Mouse (Mus musculus): ENCODE results near the gene Atp5j2.
A peak's percentile ranks its signal among the peaks of the same experiment; 100 is the strongest.
"Not testable (repeated sequence)": the region's sequence is repeated elsewhere in the genome, so short reads cannot be mapped to it uniquely, and the experiment has no call there.

Gene Atp5j2

DNA sequence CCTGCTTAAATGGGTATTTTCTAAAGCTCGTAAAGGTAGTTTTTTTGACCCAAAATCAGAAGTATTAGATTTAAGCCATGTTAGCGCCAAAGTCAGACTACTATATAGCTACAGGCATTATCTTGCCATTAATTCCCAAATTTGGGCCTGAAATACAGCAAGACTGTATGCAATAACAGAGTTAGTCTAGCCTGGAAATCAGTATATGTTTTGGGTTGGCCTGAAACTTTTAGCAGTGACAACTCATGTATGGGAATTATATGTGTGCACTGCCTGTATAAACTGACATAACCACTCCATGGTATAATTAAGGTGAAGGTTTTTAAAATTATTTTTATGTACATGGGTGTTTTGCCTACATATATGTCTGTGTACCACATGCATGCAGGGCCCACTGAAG, at the start of gene Atp5j2:
Gene Atp5j2, minus strand, starts transcription at position 101 of the 400 bp plus-strand sequence.
- DNase-seq (ENCODE audit: low spot score in 2 of 2): no peak

DNA sequence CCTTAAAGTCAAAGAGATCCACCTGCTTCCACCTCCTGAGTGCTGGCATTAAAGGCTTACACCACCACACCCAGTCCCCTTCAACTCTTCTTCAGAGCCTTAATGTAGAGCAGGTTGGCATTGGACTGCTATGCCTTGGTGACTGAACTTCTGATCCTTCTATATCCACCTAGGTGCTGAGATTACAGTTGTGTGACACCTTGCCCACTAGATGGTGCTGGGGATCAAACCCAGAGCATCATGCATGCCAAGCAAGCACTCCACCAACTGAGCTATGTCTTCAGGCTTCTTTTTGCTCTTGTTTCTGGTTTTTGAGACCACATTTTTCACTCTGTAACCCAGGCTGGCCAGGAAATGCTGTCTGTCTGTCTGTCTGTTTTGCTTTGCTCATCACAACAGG, 42.8 kb upstream of the Atp5j2 start:
- no peak for DNase-seq (ENCODE audit: low spot score in 2 of 2)

DNA sequence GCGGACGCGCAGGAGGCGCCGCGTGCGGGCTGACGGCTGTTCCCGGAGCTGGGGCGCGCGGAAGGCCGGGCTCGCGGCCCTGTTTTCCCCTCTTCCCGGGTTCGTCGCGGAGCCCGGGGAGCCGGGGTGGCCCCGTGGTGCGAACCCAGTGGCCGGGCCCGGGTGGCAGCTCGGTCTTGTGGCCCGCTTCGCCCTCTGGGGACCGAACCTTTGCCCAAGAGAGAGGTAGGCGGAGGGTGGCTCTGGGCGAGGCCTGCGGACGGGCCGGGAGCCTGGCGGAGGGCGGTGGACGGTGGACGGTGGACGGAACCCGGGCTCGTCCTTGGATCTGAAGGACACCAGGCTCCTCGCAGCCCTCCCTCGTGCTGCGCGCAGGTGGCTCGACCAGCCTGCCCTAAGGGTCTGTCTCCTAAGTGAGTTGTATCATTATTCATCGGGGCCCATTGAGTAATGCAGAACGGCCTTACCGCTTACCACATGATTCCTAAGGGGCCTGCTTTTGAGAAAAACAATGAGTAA, 40.1 kb upstream of the Atp5j2 start:
- no peak for DNase-seq (ENCODE audit: low spot score in 2 of 2)

DNA sequence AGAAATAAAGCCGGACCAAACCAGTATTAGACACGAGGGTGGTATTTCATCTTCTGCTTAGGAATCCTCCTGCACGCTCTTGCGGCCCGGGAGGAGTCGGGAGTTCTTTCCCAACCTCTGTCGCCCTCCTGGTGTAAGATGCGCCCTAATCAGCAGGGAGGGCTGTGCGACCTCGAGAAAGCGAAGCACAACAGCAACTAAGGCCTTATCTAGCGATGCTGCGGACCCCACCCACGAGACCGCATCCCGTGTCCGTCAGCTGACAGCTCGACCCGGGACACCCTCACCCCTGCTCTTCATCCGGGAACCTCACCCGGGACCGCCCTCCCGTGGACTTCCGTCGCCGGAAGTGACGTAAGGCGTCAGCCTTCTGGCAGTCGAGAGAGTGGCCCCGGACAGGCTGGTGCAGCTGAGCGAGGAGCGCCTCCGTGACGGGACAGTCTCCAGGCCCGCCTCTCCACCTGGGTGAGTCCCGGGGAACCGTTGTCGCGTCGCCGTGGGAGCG, 39.6 kb upstream of the Atp5j2 start, which contains the start of gene Zfp655:
Gene Zfp655, plus strand, starts transcription at position 349 of the 505 bp plus-strand sequence.
- peak; percentile 96 to 98 for DNase-seq (ENCODE audit: low spot score in 2 of 2)

DNA sequence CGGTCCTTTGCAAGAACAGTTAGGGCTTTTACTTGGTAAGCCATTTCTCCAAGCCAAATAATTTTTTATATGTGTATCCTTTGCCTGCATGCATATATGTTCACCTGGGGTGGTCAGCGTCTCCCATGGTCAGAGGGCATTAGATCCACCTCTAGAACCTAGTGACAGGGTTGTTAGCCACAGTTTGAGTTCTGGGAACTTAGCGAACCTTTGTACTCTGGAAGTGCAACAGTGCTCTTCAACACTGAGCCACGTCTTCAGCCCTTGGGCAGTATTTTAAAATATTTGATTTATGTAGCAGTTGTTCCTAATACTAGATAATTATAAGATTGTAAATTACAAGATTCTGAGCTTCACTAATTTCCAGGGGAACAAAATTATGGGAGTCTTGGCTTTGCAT, 38.8 kb upstream of the Atp5j2 start:
- DNase-seq (ENCODE audit: low spot score in 2 of 2): no peak

DNA sequence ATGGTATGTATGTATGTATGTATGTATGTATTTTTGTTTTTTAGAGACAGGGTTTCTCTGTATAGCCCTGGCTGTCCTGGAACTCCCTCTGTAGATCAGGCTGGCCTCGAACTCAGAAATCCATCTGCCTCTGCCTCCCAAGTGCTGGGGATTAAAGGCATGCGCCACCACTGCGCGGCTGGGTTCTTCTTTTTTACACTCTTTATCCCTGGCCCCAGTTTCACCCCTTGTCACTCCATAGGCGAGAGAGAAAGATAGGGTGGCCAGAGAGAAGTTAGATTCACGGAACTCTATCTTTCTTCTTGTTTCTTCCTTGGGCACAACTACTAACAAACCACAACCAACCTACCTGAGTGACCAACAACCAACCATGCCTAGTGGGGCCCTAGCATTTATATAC, 37.4 kb upstream of the Atp5j2 start:
- DNase-seq (ENCODE audit: low spot score in 2 of 2): not testable (repeated sequence)

DNA sequence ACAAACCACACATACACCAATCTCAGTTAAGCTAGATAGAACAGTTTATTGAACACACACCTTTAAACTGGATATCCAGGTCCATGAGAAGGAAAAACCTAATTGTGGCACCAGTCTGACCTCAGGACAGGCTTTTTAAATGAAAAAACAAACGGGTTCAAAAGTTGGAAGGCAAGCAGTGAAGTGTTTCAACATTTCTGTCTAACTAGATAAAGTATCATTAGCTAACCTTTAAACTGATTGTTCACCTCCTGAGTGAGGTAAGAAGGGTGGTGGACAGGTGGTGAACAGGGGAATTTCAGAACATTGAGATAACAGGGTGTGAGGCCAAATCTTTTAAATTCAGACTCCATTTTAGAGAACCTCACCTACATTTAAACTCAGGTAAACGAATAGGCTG, 34.6 kb upstream of the Atp5j2 start:
- no peak for DNase-seq (ENCODE audit: low spot score in 2 of 2)

DNA sequence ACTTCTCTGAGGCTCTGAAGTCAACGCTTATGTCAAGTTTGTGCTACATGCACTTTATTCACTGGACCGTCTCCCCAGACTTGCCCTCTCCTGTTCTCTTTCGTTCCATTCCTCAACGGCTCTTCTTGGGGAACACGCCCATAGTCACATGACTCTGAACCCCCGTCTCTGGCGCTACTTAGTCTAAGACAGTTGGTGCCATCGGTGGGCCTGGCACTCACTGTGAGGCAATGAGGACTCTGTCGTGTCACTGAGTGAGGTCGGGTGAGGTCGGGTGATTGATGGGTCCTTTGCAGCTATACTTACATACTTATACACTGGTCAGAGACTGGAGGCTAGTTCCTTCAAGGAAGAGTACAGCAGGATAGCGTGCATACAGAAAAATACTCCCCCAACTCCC, 31.5 kb upstream of the Atp5j2 start:
- no peak for DNase-seq (ENCODE audit: low spot score in 2 of 2)

DNA sequence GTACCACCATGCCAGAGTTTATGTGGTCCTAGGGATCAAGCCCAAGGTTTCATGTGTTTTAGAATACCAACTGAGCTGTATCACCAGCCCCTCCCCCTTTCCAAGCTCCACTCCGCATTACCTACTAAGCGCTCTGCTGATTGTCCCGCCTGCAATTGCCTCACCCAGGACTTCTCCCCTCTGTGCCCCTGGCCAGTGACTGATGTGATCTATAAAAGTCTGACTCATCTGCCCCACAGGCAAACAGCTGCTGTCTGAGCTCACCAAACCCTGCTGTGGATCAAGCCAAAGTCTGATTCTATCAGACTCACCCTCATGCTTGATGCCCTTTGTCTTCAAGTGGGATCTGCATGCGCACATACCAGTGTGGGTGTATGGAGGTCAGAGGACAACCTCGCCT, 31.0 kb upstream of the Atp5j2 start:
- peak in 1 of 2 experiments; percentile 42 for DNase-seq (ENCODE audit: low spot score in 2 of 2)

DNA sequence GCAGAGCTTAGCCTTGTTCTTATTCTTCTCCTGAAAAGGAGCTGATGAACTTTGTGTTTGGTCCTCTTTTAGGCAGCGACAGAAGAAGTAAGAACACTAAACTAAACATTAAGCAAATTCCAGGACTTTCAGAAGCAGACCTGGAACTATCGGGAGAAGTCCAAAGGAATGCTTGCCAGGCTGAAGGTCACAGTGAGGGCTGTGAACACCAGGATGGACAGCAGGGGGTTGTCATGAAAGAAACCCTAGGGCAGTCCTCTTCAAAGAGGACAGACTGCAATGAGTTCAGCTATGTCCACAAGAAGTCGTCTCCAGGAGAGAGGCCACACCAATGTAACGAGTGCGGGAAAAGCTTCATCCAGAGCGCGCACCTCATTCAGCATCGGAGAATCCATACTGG, 28.1 kb upstream of the Atp5j2 start:
- DNase-seq (ENCODE audit: low spot score in 2 of 2): no peak

DNA sequence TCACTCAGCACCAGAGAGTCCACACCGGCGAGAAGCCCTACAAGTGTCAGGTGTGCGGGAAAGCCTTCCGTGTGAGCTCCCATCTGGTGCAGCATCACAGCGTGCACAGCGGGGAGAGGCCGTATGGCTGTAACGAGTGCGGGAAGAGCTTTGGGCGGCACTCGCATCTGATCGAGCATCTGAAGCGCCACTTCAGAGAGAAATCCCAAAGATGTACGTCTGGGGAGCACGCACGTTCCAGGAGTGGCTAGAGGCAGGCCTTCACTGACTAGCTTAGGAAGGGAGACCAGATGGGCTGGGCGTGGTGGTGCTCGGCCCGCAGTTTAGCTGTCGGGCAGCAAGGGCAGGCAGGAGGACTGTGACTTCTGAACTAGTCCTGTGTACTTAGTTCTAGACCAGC, 26.8 kb upstream of the Atp5j2 start:
- DNase-seq (ENCODE audit: low spot score in 2 of 2): no peak

DNA sequence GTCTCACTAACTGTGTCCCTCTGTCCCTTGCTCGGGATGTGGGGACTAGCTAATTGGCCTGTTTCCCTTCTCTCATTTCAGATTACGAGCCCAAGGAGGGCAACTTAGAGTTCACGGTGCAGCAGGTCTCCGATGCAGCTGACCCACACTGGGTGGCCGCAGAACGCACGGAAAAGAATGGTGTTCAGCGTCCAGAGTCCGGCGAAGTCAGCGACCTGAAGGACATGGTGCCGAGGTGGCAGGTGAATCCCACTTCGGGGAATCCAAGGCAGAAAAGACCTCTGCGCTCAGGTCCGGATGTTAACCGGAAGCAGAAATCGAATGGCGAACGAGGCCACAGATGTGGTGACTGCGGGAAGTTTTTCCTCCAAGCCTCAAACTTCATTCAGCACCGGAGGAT, 26.3 kb upstream of the Atp5j2 start:
- DNase-seq (ENCODE audit: low spot score in 2 of 2): no peak

DNA sequence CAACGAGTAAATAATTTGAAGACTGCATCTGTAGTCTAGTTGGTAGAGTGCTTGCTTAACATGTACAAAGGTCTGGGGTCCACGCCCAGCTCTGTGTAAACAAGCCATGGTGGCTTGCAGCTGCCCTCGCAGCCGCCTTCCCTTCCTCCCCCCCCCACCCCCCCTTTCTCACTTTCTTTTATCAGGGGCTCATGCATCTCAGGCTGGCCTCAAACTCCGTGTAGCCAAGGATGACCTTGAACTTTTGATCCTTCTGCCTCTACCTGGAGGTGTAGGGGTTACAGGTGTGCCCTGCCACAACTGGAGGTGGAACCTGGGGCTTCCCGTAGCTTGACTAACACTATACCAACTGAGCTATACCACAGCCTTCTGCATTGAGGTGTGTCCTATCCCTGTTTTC, 25.9 kb upstream of the Atp5j2 start:
- no peak for DNase-seq (ENCODE audit: low spot score in 2 of 2)

DNA sequence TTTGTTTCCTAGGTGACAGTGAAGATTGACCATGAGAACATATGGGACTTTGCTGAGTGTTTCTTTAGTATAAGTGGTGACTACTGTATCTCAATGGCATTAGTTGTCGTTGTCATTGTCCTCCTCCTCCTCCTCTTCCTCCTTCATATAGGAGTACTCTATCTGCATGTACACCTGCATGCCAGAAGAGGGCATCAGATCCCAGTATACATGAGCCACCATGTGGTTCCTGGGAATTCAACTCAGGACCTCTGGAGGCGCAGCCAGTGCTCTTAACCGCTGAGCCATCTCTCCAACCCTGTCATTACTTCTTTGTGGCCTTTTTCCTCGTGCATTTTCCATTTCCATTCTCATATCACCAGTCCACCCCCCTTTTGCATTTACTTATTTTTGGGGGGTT, 22.8 kb upstream of the Atp5j2 start:
- no peak for DNase-seq (ENCODE audit: low spot score in 2 of 2)

DNA sequence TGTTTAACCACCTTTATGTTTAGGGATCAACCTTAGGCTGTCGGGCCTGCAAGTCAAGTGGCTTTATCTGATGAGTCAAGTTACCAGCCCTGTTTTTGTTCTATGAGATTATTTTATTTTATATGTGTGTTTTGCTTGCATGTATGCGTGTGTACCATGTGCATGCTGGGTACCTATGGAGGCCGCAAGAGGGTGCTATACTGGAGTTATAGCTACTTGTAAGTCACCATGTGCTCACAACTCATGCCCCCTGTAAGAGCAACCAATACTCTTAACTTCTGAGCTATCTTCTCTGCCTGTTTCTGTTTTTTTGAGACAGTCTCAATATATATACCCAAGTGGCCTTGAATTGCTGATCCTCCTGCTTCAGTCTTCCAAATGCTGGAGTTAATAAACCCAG, 21.6 kb upstream of the Atp5j2 start:
- no peak for DNase-seq (ENCODE audit: low spot score in 2 of 2)

DNA sequence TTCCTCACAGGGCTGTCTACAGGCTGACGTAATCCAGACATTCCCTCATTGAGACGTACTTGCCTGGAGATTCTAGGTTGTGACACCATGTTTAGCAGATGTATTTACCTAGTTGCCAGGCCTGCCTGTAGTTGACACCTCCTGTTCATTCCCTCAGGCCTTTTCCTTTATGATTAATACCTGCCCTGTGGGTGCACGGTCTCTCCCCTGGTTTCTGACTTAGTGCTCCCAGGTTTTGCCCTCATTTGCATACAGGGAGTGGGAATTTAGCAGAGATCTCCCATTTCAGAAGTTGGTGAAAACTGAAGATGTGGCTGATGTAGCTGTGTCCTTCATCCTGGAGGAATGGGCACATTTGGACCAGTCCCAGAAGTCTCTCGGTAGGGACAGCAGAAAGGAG, 20.4 kb upstream of the Atp5j2 start:
- DNase-seq (ENCODE audit: low spot score in 2 of 2): no peak

DNA sequence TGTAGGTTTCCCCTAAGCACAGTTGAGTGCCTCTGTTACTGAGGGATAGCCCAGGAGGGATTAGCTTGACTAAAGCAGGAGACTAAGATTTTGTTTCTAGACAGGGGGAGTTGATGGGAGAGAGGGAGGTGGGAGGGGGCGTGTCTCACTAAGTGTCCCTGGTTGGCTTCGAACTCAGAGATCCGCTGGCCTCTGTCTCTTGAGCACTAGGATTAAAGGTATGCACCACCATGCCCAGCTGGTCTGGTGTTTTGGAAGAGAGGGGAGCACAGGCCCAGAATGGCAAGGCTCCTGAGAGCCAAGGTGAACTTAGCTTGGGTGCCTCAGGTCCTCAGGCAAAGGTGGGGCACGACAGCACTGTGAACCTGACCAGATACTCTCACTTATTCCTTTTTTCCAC, 19.5 kb upstream of the Atp5j2 start:
- DNase-seq (ENCODE audit: low spot score in 2 of 2): no peak

DNA sequence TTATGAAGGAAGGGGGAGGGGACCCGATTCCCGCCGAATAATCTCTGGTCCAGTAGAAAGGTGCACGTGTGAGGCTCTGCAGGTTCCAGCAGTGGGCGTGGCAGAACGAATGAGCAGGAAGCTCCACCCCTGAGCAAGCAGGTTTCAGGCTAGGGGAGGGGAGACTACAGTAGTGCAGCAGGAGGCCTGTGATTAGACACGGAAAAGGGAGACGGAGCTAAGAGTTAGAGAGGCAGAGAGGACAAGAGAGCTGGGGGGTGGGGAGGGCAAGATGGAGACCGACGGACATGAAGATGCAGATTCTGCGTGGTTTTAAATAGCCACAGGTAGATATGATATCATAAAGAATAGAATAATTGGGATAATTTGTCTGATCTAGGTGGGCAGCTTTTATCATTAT, 16.5 kb upstream of the Atp5j2 start:
- not testable (repeated sequence) for DNase-seq (ENCODE audit: low spot score in 2 of 2)

DNA sequence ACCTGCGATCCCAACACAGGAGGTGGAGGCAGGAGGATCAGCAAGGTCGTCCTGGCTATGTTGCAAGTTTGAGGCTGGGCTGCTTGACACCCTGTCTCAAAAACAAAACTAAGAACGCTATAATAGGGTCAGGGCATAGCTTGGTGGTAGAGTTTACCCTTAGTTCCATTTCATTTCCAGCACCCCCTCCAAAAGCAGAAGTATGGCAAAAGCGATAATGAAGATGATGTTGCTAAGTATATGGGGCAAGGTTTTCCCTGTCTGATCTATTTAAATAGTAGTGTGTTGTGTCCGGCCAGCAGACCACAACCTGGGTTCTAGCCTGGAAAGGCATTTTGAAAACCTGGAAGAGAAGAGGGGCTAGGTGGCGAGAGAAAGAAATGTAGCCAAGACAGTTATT, 16.1 kb upstream of the Atp5j2 start:
- DNase-seq (ENCODE audit: low spot score in 2 of 2): no peak

DNA sequence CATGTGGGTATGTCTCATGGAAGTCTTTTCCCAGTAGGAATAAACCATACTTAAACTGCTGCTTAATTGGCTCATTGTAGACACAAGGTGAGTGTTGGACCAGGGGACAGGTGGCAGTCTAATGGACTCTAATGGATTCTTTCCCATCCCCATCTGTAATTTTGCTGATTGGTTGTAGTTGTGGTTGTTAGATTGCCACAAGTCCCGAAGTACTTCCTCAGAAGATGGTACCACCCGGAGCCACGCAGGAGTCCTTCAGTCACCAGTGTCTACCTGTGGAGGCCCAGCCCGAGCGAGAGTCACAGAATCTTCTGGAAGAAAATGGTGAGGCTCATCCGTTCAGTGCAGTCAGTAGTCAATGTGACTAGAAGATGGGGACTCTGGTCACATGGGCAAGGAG, 15.5 kb upstream of the Atp5j2 start:
- DNase-seq (ENCODE audit: low spot score in 2 of 2): no peak

DNA sequence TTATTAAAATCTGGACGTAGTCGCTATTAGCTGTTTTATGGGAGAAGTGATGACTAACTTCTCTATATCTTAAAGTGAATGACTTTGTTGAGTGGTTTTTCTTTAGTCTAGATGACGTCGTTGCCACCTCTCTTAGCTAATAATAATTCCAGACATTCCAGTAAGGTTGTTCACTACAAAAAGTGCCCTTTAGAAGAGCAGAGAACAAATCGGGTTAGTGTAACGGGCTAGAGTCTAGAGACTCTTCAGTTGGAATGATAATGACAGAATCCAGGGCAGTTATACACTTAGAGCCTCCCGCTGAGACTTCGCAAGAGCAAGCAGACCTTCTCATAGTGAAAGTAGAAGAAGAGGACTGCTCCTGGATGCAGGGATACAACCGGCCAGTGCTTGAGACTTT, 13.2 kb upstream of the Atp5j2 start:
- no peak for DNase-seq (ENCODE audit: low spot score in 2 of 2)

DNA sequence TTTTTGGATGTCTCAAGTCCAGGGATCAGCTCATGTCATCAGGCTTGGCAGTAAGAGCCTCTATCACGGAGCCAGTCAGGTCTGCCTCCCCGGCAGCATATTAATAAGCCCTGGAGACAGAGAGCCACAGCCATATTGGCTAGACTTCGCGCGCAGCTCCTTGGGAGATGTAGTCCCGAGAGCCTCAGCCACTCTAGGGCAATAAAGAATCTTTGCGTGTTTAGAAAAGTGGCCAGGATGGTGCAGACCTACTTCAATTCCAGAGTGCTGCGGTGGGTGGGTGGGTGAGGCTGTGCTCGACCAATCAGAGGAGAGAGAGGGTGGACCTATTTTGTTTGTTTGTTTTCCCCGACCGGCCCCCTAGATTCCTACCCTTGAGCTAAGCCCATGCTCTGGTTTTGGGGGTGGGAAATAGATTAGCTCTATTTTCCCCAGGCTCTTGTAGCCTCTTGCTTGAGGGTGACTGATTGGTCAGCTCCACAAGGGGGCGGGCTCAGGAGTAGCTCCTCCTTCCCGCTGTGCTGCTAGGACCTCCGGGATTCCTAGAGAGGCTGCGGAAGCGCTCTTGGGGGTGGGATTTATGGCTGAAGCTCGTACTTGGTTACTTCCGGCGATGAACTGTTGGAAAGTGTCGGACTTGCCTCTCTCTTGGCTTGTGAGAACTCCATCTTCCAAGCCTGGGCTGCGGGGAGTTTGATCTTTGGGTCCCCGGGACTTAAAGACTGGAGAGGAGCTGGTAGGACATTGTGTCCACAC, 12.3 kb upstream of the Atp5j2 start, which contains the start of gene Zkscan5:
Gene Zkscan5, plus strand, starts transcription at position 627 of the 756 bp plus-strand sequence.
- peak; percentile 93 to 96 for DNase-seq (ENCODE audit: low spot score in 2 of 2)

DNA sequence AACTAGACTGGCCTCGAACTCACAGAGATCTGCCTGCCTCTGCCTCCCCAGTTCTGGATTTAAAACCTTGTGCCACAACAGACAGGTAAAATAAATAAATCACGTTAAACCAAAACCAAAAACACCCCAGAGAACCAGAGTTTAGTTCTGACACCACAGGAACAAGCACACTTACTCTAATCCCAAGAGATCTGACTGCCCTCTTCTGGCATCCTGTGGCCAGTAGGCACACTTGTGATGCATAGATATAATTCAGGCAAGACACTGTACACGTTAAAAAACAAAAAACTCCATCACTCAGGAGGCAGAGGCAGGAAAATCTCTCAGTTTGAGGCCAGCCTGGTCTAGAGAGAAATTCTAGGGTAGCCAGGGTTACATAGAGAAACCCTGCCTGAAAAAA, 10.6 kb upstream of the Atp5j2 start:
- DNase-seq (ENCODE audit: low spot score in 2 of 2): no peak

Data from urinary bladder, adult 18-20 months (tissue).